Mouse (Mus musculus) liver, embryonic 14.5 days (tissue): ENCODE measurements around the gene Olfr1411. TPM values are rescaled to one million over a fixed set of nuclear protein-coding genes. Genes with fewer than 3 reads are reported as not detected.

Source experiments
- ATAC-seq: fragments of 200-750 bp; cut with Nextera tagmentation; 2 replicates; pipeline ENCODE4 v1.8.0; 2017; ENCODE audit warnings: moderate number of reproducible peaks, mild to moderate bottlenecking, moderate library complexity; ENCODE audit not compliant: insufficient read depth
- DNase-seq, 3 experiments: peaks; one replicate each; pipeline ENCODE4 v3.0.0-alpha.2; 2012 to 2013; ENCODE audit warnings: low read depth in 3 of 3, low spot score in 3 of 3
- H3K27ac ChIP-seq: fragments of 300-500 bp; sonication (generic); 2 replicates; pipeline ENCODE4 v1.5.1; 2014; ENCODE audit warnings: moderate library complexity, mild to moderate bottlenecking, control low read depth, inconsistent platforms
- H3K27me3 ChIP-seq: fragments of 300-500 bp; sonication (generic); 2 replicates; pipeline ENCODE4 v1.6.1; 2014; ENCODE audit warnings: mild to moderate bottlenecking, low read length, moderate library complexity; ENCODE audit not compliant: control insufficient read depth, insufficient read depth
- H3K36me3 ChIP-seq: fragments of 300-500 bp; sonication (generic); replicated peaks from 2 replicates; pipeline ENCODE4 v1.6.1; 2014; ENCODE audit warnings: low read depth; ENCODE audit not compliant: control insufficient read depth, insufficient read depth
- H3K4me1 ChIP-seq, 2 experiments: fragments of 200-500 bp in 1 of 2; fragments of 300-500 bp in 1 of 2; sonication (generic) in 1 of 2; replicated peaks; 2 replicates each; pipeline ENCODE4 v1.6.1; 2012 to 2014; ENCODE audit warnings: antibody characterized with exemption in 1 of 2, inconsistent platforms in 1 of 2, low read length in 1 of 2; ENCODE audit not compliant: control insufficient read depth in 2 of 2, insufficient read depth in 2 of 2
- H3K4me2 ChIP-seq: fragments of 300-500 bp; sonication (generic); 2 replicates; pipeline ENCODE4 v1.6.1; 2014; ENCODE audit warnings: low read depth, mild to moderate bottlenecking, control low read depth, moderate library complexity
- H3K4me3 ChIP-seq, 2 experiments: fragments of 200-500 bp in 1 of 2; fragments of 300-500 bp in 1 of 2; sonication (generic) in 1 of 2; 2 replicates each; pipeline ENCODE4 v1.5.1; 2012 to 2014; ENCODE audit warnings: low read depth in 2 of 2, low read length in 2 of 2, mild to moderate bottlenecking in 2 of 2, control low read depth in 1 of 2, inconsistent platforms in 1 of 2, moderate library complexity in 1 of 2; ENCODE audit not compliant: insufficient read depth in 1 of 2
- H3K9ac ChIP-seq: fragments of 300-500 bp; sonication (generic); replicated peaks from 2 replicates; pipeline ENCODE4 v1.6.1; 2014; ENCODE audit warnings: mild to moderate bottlenecking, control low read depth, moderate library complexity
- H3K9me3 ChIP-seq: fragments of 300-500 bp; sonication (generic); 2 replicates; pipeline ENCODE4 v1.6.1; 2016; ENCODE audit warnings: low read length, mixed read lengths; ENCODE audit not compliant: control insufficient read depth
- CTCF ChIP-seq: IDR thresholded peaks from 2 replicates; pipeline ENCODE4 v1.5.1; 2016; ENCODE audit warnings: antibody characterized with exemption, low read depth, control low read depth
- EP300 ChIP-seq: IDR thresholded peaks from 2 replicates; pipeline ENCODE4 v1.6.1; 2016; ENCODE audit warnings: antibody characterized with exemption, low read depth
- WGBS: fragments of 180-500 bp; shearing (Covaris S2); extraction: QIAGEN DNeasy Blood & Tissue Kit; methylation state at CpG from one replicate; pipeline ENCODE4 v1.1.7; 2014; ENCODE audit not compliant: insufficient replicate concordance; 5-methylcytosine and 5-hydroxymethylcytosine counted together
- polyA plus RNA-seq, 2 experiments: library from polyadenylated mRNA; depleted of rRNA in 1 of 2; stranded (reverse) in 1 of 2; unstranded in 1 of 2; fragments of >200 nt; fragmentation: Nextera tagmentation in 1 of 2; extraction: Ambion mirVana in 1 of 2; gene quantifications; 2 replicates each; pipeline versions ENCODE4 v1.2.1 to v1.2.3; 2012 to 2014

Gene Olfr1411
- polyA plus RNA-seq, 2 experiments: not detected

GRCm38 (mm10) chr1:92636676-92637075, 42.5 kb downstream of the Olfr1411 start:
- no peak for DNase-seq
- ATAC-seq: no peak
- Histone ChIP-seq H3K36me3 (no peaks in the 10 kb centered on the region), H3K4me1 (peaks cover 0 to 7% of the 10 kb centered on the region in 2 experiments; a peak in 2 of 4 replicates), H3K9me3 (no peaks in the 10 kb centered on the region), H3K9ac (no peak overlapping the region), H3K27ac (no peak overlapping the region), H3K4me3 (no peak overlapping the region), H3K4me2 (no peak overlapping the region), H3K27me3 (no peaks in the 10 kb centered on the region)
- 84% methylated on average over 11 of the region's 11 CpGs for WGBS
- TF ChIP-seq EP300: no peak
- TF ChIP-seq CTCF: no peak

GRCm38 (mm10) chr1:92637501-92638172, 43.4 kb downstream of the Olfr1411 start:
- whole genome bisulfite sequencing: 83% methylated on average over 15 of the region's 15 CpGs

DNA sequence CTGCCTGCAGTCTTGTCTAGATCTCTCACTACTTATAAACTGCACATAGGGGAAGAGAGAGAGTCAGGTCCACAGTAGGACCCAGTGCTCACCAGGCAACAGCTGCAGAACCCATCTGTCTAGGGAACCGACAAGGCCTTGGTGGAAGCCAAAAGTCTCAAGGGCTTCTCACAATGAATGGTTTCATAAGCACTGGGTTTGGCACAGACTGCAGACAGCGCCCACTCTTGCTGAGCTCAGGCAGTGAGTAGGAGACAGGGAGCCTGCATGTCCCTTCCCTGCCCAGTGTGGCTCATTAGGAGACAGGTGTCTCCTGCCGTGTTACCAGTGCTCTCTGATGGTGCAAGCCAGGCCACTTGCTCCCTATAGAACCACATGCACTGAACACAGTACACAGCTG, 44.0 kb downstream of the Olfr1411 start:
- Histone ChIP-seq H3K4me3 (no peak overlapping the region), H3K27ac (no peak overlapping the region), H3K27me3 (no peaks in the 10 kb centered on the region), H3K9ac (no peak overlapping the region), H3K4me2 (no peak overlapping the region), H3K4me1 (peaks cover 0 to 12% of the 10 kb centered on the region in 2 experiments; a peak in 2 of 4 replicates), H3K36me3 (no peaks in the 10 kb centered on the region), H3K9me3 (no peaks in the 10 kb centered on the region)
- no peak for ATAC-seq
- TF ChIP-seq EP300 (no peak), CTCF (no peak)
- WGBS: 82% methylated on average over 3 of the region's 3 CpGs
- DNase-seq: no peak

More at GRCm38 (mm10) chr1:92637501-92638172, 43.4 kb downstream of the Olfr1411 start:
- H3K9me3 ChIP-seq: no peaks in the 10 kb centered on the region
- no peak overlapping the region for H3K9ac ChIP-seq
- no peaks in the 10 kb centered on the region for H3K27me3 ChIP-seq
- ATAC-seq (no peak), DNase-seq (no peak)
- no peak for TF ChIP-seq EP300
- TF ChIP-seq CTCF: no peak
- no peak overlapping the region for H3K27ac ChIP-seq
- peaks cover 0 to 12% of the 10 kb centered on the region in 2 experiments; a peak in 2 of 4 replicates for H3K4me1 ChIP-seq
- H3K4me3 ChIP-seq: no peak overlapping the region
- H3K4me2 ChIP-seq: no peak overlapping the region
- no peaks in the 10 kb centered on the region for H3K36me3 ChIP-seq

GRCm38 (mm10) chr1:92638736-92639135, 44.5 kb downstream of the Olfr1411 start:
- DNase-seq (no peak), ATAC-seq (no peak)
- Histone ChIP-seq H3K27ac (no peak overlapping the region), H3K9ac (no peak overlapping the region), H3K36me3 (no peaks in the 10 kb centered on the region), H3K4me3 (no peak overlapping the region), H3K27me3 (no peaks in the 10 kb centered on the region), H3K9me3 (no peaks in the 10 kb centered on the region), H3K4me1 (peaks cover 0 to 12% of the 10 kb centered on the region in 2 experiments; a peak in 2 of 4 replicates), H3K4me2 (no peak overlapping the region)
- TF ChIP-seq CTCF: no peak
- TF ChIP-seq EP300: no peak
- WGBS: 79% methylated on average over 4 of the region's 4 CpGs

- peak overlapping the region; percentile 82 for H3K4me2 ChIP-seq
- H3K36me3 ChIP-seq: no peaks in the 10 kb centered on the region
- DNase-seq (no peak), ATAC-seq (no peak)
- H3K9ac ChIP-seq: no peak overlapping the region; the same call in 1 of the 2 replicates
- H3K9me3 ChIP-seq: no peaks in the 10 kb centered on the region
- H3K27ac ChIP-seq: no peak overlapping the region
- WGBS: 37% methylated on average over 6 of the region's 6 CpGs
- TF ChIP-seq CTCF (no peak), EP300 (no peak)
- no peaks in the 10 kb centered on the region for H3K27me3 ChIP-seq
- H3K4me3 ChIP-seq: peak overlapping the region; percentile 79 to 95; a peak in 2 of 4 replicates
- H3K4me1 ChIP-seq: peaks cover 0 to 12% of the 10 kb centered on the region in 2 experiments; a peak in 2 of 4 replicates
Observed at GRCm38 (mm10) chr1:92640393-92640792, 46.2 kb downstream of the Olfr1411 start.
